Mouse (Mus musculus) left cerebral cortex, adult 8-10 months (tissue): ENCODE measurements at regions not wholly inside any gene's neighbourhood (a gene's known extent, or its start where the extent isn't known, plus 50 kb on each side); places are given as distances from the start of the nearest gene placed in this dataset.

Source experiments
- DNase-seq, 2 experiments: peaks; one replicate each; pipeline ENCODE4 v3.0.0; 2022; ENCODE audit warnings: low spot score in 2 of 2

DNA sequence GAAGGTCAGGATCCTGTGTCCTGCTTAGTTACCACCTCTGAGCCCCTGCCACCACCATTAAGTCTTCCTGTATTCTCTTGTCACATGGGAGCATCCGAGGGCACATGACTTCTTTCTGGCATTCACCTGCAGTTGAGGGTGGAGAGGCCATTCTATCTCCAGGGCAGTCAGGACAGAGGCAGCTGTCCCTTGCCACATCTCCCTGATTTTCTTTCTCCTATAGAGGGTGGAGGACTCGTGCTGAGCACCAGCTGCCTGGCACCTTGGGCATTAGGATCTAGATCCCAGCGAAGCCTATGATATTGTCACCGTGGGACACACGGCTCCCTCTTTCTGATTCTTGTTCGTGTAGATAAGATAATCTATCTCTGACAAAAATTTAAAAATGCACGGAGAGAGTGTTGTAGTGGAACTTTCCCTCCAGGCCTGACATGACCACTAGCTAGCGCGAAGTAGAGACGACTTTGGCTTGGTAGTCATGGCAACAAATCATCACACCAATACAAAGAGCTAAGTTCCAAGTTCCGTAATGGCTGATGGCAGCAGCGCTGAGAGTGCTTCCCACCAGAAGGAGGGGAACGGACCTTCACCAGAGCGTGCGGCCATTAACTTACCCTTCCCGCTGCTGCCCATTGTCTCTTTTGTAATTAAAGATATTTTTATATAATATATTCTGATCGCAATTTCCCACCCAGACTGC is 137.7 kb downstream of the Ipmk start:
- DNase-seq: no peak

DNA sequence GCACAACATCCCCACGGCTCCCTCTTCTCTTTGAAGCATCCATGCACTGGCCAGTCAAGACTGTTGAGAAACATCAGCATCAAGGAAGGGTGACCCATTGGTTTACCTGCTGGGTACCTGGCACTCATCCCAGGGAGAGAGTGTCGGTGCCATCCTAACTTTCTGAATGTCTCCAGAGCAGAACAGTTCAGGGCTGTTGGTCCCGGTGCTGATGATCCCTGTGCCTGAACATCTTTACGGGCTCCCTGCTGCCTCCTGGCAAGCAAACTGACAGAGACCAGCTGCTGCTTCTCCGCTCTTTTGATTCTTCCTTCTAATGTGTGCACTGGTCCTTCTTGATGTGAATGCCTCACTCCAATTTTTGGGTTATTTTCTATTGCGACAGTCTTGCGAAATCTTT is 142.2 kb downstream of the Ipmk start:
- DNase-seq: no peak

DNA sequence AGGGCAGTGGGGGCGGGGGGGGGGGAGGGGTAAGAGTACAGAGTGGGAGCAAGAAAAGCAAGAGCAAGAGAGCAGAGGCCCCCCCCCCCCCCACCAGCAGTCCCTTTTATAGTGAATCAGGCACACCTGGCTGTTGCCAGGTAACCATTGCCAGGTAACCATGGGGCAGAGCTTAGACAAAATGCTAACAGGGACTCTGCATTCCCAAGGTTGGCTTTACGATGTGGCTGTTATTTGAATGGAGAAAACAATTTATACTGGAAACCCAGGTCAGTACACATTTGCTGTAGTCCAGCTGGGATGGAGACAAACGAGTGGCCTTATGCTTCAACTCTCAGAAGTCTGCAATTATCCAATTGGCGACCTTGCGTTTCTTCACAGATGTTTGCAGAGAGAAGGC is 154.5 kb downstream of the Ipmk start:
- DNase-seq: no peak

GRCm38 (mm10) chr10:71504219-71504618 is 156.7 kb downstream of the Ipmk start:
- DNase-seq: no peak

DNA sequence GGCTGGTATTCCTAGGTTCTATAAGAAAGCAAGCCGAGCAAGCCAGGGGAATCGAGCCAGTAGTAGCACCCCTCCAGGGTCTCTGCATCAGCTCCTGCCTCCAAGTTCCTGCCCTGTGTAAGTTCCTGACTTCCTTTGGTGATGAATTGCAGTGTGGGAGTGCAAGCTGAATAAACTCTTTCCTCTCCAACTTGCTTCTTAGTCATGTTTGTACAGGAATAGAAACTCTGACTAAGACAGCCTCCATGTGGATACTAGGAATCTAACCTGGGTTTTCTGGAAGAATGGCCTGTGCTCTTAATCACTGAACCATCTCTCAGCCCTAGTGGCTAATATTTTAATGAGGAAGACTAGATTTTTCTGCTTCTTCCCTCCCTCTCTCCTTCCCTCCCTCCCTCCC is 177.7 kb downstream of the Ipmk start:
- DNase-seq: peak in 1 of 2 experiments; percentile 7

DNA sequence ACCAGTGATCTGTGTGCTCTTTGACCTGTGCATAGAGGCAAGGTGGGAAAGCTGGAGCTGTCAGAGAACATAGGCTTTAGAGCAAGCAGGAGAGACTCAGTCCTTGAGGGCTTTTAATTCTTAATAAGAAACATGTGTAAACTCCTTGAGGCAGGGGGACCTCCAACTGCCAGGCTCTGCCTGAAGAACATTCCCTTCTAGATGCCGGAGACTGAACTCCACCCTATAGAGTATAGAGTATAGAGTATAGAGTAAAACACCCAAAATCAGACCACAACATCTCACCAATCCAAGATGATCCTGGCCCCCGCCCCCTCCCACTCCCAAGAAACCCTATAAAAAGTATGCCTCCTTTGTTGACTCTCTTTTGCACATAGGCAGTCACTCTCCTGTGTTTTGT is 186.2 kb downstream of the Ipmk start:
- no peak for DNase-seq

DNA sequence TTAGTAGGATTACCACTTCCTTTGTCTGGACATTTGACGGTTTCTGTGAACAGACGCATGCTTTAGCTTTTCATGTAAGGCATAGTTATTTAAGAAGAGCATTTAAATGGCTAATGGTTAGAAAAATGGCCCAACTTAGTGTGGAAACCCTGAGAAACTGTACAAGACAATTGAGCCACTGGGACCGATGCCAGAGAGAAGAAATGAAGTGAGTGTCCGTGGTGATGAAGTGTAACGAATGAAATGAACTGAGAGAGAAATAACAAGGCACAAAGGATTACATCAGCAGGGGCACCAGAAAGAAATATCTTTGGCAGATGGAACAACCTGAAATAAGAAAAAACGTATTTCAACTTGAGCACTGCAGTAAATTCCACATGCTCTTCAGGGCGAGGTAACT is 197.9 kb downstream of the Ipmk start:
- no peak for DNase-seq

GRCm38 (mm10) chr10:71546507-71546906 is 198.9 kb downstream of the Ipmk start:
- DNase-seq: no peak

- DNase-seq: no peak
These were observed 236.2 kb downstream of the Ipmk start for GRCm38 (mm10) chr10:71583716-71584115.

DNA sequence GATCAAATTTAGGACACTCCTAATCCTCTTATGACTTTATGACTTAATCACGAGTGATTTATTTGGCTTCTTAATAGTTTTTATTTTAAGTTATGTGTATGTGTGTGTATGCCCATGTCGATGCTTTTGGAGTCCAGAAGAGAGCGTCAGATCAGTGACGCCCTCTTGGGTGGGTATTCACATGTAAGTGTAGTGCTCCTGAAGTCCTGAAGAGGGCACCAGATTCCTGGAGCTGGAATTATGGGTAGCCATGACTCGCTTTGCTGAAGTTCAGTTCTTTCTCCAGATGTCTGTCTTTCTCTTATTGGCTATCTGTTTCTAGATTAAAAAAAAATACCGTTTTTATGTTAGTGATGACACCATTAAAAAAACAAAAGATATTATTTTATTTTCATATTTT is 251.0 kb downstream of the Ipmk start:
- DNase-seq: no peak

DNA sequence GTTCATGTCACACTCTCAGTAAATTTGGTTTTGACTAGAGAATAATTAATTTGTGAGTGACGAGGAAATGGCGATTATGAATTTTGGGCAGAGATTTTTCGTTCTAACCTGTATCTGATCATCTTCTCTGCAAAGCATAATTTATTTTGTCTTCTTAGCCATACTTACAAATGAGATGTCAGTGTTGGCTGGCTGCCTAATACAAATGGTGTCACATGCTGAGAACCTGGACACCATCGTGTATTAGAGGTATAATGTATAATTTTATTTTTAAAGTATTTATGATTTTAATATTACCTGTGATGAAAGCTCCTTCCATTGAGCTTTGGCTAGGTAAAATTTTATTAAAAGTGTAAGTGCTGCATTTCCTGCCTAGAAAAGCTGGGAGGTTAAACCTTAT is 266.2 kb downstream of the Ipmk start:
- DNase-seq: no peak

DNA sequence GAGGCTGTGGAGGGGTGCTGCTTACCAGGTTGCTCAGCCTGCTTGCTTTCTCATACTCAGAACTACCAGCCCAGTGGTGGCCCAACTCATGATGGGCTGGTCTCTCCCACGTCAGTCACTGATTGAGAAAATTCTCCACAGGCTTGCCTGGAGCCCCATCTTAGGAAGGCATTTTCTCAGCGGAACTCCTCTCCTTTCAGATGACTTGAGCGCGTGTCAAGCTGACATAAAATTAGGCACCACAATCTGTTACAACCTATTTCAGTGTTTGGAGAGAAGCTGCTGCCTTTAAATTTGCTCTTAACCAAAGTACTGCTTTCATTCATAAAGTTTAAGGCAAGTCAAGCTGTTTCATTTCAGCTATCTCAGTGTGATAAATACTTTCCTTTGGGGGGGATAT is 269.6 kb downstream of the Ipmk start:
- DNase-seq: peak in 1 of 2 experiments; percentile 14

- no peak for DNase-seq
These were observed 298.5 kb downstream of the Ipmk start for GRCm38 (mm10) chr10:71646071-71646470.

- DNase-seq: no peak
These were observed 310.0 kb downstream of the Ipmk start for GRCm38 (mm10) chr10:71657525-71657924.

DNA sequence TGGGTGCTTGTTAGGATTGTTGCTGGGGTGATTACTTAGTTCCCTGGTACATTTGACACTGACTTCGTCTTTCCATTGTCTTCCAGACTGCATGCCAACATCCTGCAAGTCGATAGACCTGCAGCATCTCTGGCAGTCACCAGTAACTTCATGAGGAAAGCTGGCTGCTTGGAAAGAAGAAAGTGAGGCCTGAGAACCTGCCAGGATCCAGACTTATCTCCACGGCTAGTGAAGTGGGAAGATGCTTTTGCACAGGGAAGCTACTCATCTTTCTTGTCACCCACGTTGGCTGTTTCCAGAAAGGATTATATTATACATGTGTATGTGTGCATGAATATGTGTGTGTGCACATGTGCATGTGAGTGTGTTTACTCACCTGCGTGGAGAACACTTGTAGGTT is 316.0 kb downstream of the Ipmk start:
- peak in 1 of 2 experiments; percentile 14 for DNase-seq

DNA sequence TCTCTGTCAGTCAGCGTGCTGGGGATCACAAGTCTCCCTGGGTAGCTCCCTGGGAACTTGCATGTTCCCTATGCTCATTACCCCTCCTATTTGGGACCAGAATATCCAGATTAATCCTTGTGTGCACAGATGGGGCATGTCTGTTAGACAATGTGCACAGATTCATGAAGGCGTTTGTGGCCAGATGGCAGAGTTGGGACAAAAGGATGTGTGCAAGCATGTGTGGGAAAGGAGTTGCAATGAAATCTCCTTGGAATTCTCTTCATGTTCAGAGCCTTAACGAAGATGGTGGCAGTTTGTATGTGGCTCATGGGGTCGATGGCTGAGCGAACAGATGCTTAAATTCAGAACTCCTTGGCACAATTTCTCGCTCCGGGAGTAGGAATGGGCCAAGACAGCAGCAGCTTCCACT is 319.6 kb downstream of the Ipmk start:
- DNase-seq: peak; percentile 5 to 62

GRCm38 (mm10) chr10:71679240-71679639 is 331.7 kb downstream of the Ipmk start:
- DNase-seq: no peak

DNA sequence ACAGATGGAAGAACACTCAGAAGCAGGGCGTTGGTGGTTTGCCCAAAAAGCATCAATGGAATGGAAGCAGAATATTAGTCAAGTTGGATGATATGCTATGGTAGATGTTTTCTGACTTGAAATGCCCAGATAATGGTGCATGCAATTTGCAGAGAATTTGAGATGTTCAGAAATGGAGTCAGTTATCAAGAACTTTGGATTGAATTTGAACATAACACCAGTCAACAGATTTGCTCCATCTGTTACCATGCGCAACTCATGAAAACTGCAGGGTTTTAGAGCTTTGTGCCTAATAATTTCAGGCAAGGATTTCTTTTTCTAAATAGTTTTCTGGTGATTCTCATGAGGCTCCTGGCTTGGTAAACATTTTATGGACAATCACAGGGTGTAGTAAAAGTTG is 365.9 kb downstream of the Ipmk start:
- no peak for DNase-seq

DNA sequence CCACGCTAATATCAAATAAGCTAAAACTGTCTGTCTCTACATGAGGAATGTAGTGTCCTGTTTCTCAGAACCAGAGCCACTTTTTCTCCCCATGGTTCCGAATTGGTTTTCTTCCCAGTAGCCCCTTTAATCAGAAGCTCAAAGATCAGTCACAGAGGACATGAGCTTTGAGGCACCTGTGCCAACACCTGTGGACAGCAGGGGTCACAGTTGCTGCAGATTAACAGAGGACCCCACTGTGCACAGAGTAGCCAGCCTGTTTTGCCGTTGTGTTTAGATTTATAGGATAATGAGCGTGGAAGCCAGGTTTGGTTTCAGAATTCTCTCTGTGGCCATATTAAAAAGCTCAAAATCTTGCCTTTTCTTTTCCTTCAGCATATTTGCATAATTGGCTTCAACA is 380.2 kb downstream of the Ipmk start:
- no peak for DNase-seq

DNA sequence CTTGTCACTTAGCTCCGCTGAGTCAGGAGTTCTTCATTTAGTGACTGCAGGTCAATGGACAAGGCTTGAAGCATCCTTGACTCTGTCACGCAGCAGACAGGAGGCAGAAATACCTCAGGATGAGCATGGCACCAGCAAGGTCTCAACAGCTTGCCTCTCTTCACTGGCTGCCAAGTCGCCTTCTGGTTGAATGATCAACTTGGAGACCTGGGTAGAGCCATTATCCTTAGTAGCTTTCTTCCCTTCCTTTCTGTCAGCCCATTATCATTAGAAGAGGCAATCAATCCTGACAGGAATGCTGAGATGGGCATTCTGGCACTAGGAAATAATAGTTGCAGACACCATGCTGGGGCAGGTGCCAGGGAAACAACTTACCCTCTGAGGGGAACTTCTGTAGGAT is 386.3 kb downstream of the Ipmk start:
- DNase-seq: no peak

DNA sequence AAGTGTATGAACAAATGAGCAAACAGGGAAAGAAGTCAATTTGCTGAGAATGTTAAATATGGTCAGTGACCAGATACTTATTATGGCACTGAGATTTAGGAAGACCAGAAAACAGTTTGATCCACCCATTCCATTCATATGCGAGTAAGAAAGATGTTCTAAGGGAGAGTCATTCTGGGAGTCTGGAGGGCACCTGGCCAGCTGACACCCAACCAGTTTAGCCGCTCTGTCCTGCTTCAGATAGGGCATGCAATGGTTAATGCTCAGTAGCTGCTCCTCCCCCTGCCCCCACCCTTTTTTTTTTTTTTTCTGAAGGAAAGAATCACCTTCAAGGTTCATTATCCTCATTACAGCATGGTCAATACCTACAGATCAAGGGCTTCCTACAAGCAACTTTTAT is 386.9 kb downstream of the Ipmk start:
- no peak for DNase-seq

- no peak for DNase-seq
These were observed 390.7 kb downstream of the Ipmk start for GRCm38 (mm10) chr10:71738280-71738679.

DNA sequence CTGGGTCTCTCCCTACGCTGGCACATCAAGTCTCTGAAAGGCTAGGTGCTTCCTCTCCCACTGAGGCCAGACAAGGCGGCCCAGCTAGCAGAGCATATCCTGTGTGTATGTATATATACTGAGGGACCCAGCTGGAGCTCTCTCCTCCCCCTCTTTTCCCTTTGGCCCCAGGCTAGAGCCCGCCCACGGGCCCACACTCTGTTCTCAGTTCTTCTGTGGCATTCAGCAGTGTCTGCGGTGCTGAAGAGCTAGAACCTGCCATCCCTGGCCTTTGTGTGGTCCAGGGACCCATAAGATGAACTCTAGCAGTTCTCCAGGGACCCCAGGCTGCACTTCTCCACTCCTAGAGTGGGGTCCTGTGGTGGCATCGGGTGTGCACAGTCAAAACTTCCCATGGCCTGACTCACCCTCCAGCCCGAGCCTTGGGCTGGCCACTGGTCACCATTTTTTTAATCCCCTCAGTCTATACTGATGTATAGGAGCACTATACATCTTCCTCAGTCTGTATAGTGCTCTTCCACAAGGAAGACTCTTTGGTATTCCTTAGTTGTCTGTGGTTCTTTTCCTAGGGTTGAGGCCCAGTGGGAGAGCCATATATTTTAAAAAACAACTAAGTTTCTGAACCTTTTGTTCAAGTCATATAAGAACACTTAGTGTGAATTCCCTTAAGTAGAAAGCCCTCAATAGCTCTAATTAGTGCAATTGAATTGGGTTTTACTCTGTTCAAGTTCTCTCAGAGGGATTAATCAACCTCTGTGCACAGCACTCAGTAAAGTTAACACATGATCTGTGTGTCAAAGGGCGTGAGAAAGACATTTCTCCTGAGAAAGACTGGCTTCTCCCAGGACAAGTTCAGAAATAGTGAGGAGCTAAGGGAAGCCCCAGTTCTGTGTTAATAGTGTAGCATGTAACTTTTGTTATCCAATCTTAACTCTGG is 401.3 kb downstream of the Ipmk start:
- DNase-seq: no peak
